Mouse (Mus musculus) left cerebral cortex, adult 2 months (tissue): Measurements from ENCODE around the gene Gm49711. TPM values are rescaled to one million over a fixed set of nuclear protein-coding genes. Genes with fewer than 3 reads are reported as not detected.
"Not testable (repeated sequence)": the region's sequence is repeated elsewhere in the genome, so short reads cannot be mapped to it uniquely, and the experiment has no call there.

Source experiments
- DNase-seq, 2 experiments: peaks; one replicate each; pipeline ENCODE4 v3.0.0; 2021 to 2022; ENCODE audit warnings: low spot score in 2 of 2, mixed read lengths in 1 of 2; ENCODE audit errors: extremely low spot score in 1 of 2
- H3K27ac ChIP-seq: fragments of 200-600 bp; 2 replicates; pipeline ENCODE4 v1.8.1; 2022
- H3K4me3 ChIP-seq: fragments of 200-600 bp; 2 replicates; pipeline ENCODE4 v1.8.1; 2022
- CTCF ChIP-seq: fragments of 200-600 bp; IDR thresholded peaks from 2 replicates; pipeline ENCODE4 v1.8.1; 2022; ENCODE audit warnings: antibody characterized with exemption, mild to moderate bottlenecking, moderate library complexity
- intact Hi-C: fragments of 180-260 bp; cut with DNase I; formaldehyde crosslinking; loops from one replicate; pipeline ENCODE4 v1.15.1; 2025
- total RNA-seq, 2 experiments: library from RNA; stranded (reverse); gene quantifications; 2 replicates each; pipeline ENCODE4 v1.2.3; 2021

Gene Gm49711
- total RNA-seq, 2 experiments from 2014 or later: 0.35 TPM; not detected in 1

- intact Hi-C loops: no loop called here
- TF ChIP-seq CTCF: no peak
- DNase-seq: no peak
- Histone ChIP-seq H3K27ac (no peak overlapping the region), H3K4me3 (no peak overlapping the region)
Observed at GRCm38 (mm10) chr16:92209291-92209781, 151.2 kb downstream of the Gm49711 start.

GRCm38 (mm10) chr16:92210316-92210715 lies 152.2 kb downstream of the Gm49711 start:
- intact Hi-C loops, H3K27ac ChIP-seq, DNase-seq, H3K4me3 ChIP-seq: not testable (repeated sequence)

- H3K4me3 ChIP-seq, DNase-seq, intact Hi-C loops: not testable (repeated sequence)
Observed at GRCm38 (mm10) chr16:92213911-92214310, 155.8 kb downstream of the Gm49711 start.

GRCm38 (mm10) chr16:92215599-92216390 lies 157.7 kb downstream of the Gm49711 start:
- no peak for DNase-seq
- no peak for TF ChIP-seq CTCF
- Histone ChIP-seq H3K4me3 (no peak overlapping the region), H3K27ac (no peak overlapping the region)
- intact Hi-C loops: no loop called here

More at GRCm38 (mm10) chr16:92213911-92214310, 155.8 kb downstream of the Gm49711 start:
- not testable (repeated sequence) for H3K27ac ChIP-seq

- DNase-seq: no peak
- Histone ChIP-seq H3K27ac (no peak overlapping the region), H3K4me3 (no peak overlapping the region)
- TF ChIP-seq CTCF: no peak
- intact Hi-C loops: no loop called here
Observed at GRCm38 (mm10) chr16:92220754-92221153, 162.6 kb downstream of the Gm49711 start.

GRCm38 (mm10) chr16:92228332-92228919 lies 170.3 kb downstream of the Gm49711 start:
- Histone ChIP-seq H3K27ac (no peak overlapping the region), H3K4me3 (no peak overlapping the region)
- no peak for DNase-seq
- no peak for TF ChIP-seq CTCF
- intact Hi-C loops: no loop called here

- DNase-seq: no peak
- Histone ChIP-seq H3K27ac (no peak overlapping the region), H3K4me3 (no peak overlapping the region)
- no peak for TF ChIP-seq CTCF
- intact Hi-C loops: no loop called here
Observed at GRCm38 (mm10) chr16:92230476-92230931, 172.4 kb downstream of the Gm49711 start.

GRCm38 (mm10) chr16:92234530-92234929 lies 176.4 kb downstream of the Gm49711 start:
- DNase-seq: no peak
- intact Hi-C loops: no loop called here
- no peak for TF ChIP-seq CTCF
- H3K4me3 ChIP-seq: no peak overlapping the region
- H3K27ac ChIP-seq: no peak overlapping the region

- Histone ChIP-seq H3K4me3 (no peak overlapping the region), H3K27ac (no peak overlapping the region)
- DNase-seq: no peak
- no peak for TF ChIP-seq CTCF
- intact Hi-C loops: no loop called here
Observed at GRCm38 (mm10) chr16:92235222-92235621, 177.1 kb downstream of the Gm49711 start.

Other genes starting within 250 kb of the Gm49711 start
- 10 to 100 TPM; 45.7 to 49.9 TPM for gene Mrps6, start within 50 bp of the Gm49711 start, total RNA-seq
- gene Slc5a3, start within 50 bp of the Gm49711 start, total RNA-seq: 10 to 100 TPM; 33.3 to 33.5 TPM
- under 1 TPM; 0.21 to 0.61 TPM for gene Kcne2, start 234.1 kb downstream of the Gm49711 start, total RNA-seq
- gene Smim11, start 243.0 kb downstream of the Gm49711 start, total RNA-seq: 10 to 100 TPM; 15.2 to 20.8 TPM